Mouse (Mus musculus) hindbrain, embryonic 11.5 days (tissue): ENCODE measurements around the gene Myadml2. TPM values are rescaled to one million over a fixed set of nuclear protein-coding genes. Genes with fewer than 3 reads are reported as not detected.

Experiments
- ATAC-seq: fragments of 200-750 bp; cut with Nextera tagmentation; 2 replicates; pipeline ENCODE4 v1.8.0; 2017; ENCODE audit warnings: mild to moderate bottlenecking, moderate TSS enrichment, moderate library complexity; ENCODE audit not compliant: low FRiP score
- DNase-seq: peaks from one replicate; pipeline ENCODE4 v3.0.0-alpha.2; 2015; ENCODE audit warnings: low spot score
- H3K27ac ChIP-seq: fragments of 300-500 bp; sonication (generic); 2 replicates; pipeline ENCODE4 v1.5.1; 2014; ENCODE audit warnings: mild to moderate bottlenecking, low read depth, low read length
- H3K27me3 ChIP-seq: fragments of 300-500 bp; sonication (generic); 2 replicates; pipeline ENCODE4 v1.6.1; 2014; ENCODE audit warnings: mild to moderate bottlenecking, low read length, moderate library complexity, mixed read lengths; ENCODE audit not compliant: control insufficient read depth, insufficient read depth
- H3K36me3 ChIP-seq: fragments of 300-500 bp; sonication (generic); 2 replicates; pipeline ENCODE4 v1.6.1; 2014; ENCODE audit warnings: mild to moderate bottlenecking, low read length, moderate library complexity, mixed read lengths; ENCODE audit not compliant: control insufficient read depth, insufficient read depth
- H3K4me1 ChIP-seq: fragments of 300-500 bp; sonication (generic); replicated peaks from 2 replicates; pipeline ENCODE4 v1.6.1; 2014; ENCODE audit warnings: low read length, mixed read lengths; ENCODE audit not compliant: control insufficient read depth, insufficient read depth
- H3K4me2 ChIP-seq: fragments of 300-500 bp; sonication (generic); replicated peaks from 2 replicates; pipeline ENCODE4 v1.6.1; 2014; ENCODE audit warnings: mild to moderate bottlenecking, low read depth, low read length
- H3K4me3 ChIP-seq: fragments of 300-500 bp; sonication (generic); 2 replicates; pipeline ENCODE4 v1.5.1; 2014; ENCODE audit warnings: low read depth, low read length
- H3K9ac ChIP-seq: fragments of 300-500 bp; sonication (generic); 2 replicates; pipeline ENCODE4 v1.6.1; 2014; ENCODE audit warnings: low read depth, low read length
- H3K9me3 ChIP-seq: fragments of 300-500 bp; sonication (generic); 2 replicates; pipeline ENCODE4 v1.6.1; 2016; ENCODE audit warnings: low read length; ENCODE audit not compliant: control insufficient read depth
- WGBS: fragments of 180-500 bp; shearing (Covaris S2); extraction: QIAGEN DNeasy Blood & Tissue Kit; methylation state at CpG from one replicate; pipeline ENCODE4 v1.1.7; 2014; 5-methylcytosine and 5-hydroxymethylcytosine counted together
- polyA plus RNA-seq: library from polyadenylated mRNA; unstranded; fragments of >200 nt; fragmentation: Nextera tagmentation; extraction: Ambion mirVana; gene quantifications from 2 replicates; pipeline ENCODE4 v1.2.1, GENCODE M21; 2014

Gene Myadml2
- polyA plus RNA-seq, 1 experiment from 2014 or later = 0.19 TPM

DNA sequence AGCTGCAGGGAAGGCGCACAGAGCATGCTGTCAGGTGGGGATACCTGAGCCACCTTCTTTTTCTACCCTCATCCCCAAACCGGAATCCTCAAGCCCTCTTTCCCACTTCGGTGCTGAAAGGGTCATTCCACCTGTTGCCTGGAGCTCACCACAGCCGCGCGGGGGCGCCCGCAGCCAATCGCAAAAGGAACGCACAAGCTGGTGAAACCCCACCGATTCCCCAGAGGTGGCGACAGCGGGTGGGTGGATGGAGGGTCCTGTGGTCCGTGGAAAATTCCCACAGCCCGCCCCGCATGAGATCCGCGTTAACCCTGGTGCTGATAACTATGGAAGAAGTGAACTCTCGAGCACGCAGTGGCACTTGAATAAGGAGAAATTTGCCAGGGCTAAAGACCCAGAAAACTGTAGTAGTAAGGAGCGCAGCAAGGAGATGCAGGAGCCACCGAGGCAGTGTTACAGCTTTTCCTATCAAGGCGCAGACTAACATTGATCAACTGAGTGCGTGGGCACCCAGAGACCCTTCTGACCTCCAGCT, 11.0 kb upstream of the Myadml2 start:
- 5% methylated on average over 24 of the region's 24 CpGs for WGBS
- H3K9ac ChIP-seq = no peak overlapping the region
- no peak for ATAC-seq

DNA sequence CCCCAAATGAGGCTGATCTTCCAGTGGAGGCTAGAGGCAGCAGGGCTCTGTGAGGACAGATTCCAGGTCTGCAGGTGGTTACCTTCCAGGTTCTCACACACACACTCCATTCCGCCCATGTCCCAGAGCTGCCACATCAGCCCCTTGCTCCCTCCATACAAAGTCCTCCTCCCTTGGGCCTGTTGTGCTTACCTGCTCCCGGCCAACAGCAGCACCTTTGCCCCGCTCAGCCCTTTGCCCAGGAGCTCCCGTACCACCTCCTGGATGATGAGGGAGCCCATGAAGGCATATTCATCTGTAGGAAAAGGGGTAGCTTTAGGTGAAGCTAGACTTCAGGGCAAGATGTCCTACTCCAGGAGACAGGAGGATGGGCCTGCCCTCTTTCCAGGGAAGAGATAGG, 9.3 kb upstream of the Myadml2 start:
- peaks cover 17% of the 10 kb centered on the region for H3K4me1 ChIP-seq
- no peaks in the 10 kb centered on the region for H3K9me3 ChIP-seq
- no peaks in the 10 kb centered on the region for H3K36me3 ChIP-seq
- ATAC-seq (no peak), DNase-seq (no peak)
- peaks cover 58% of the 10 kb centered on the region for H3K27me3 ChIP-seq
- no peak overlapping the region for H3K9ac ChIP-seq
- no peak overlapping the region for H3K4me2 ChIP-seq
- H3K4me3 ChIP-seq = no peak overlapping the region
- 77% methylated on average over 4 of the region's 4 CpGs for WGBS
- no peak overlapping the region for H3K27ac ChIP-seq

More for the DNA sequence above, 11.0 kb upstream of the Myadml2 start:
- Histone ChIP-seq H3K4me1 (peaks cover 17% of the 10 kb centered on the region), H3K27ac (no peak overlapping the region), H3K27me3 (peaks cover 68% of the 10 kb centered on the region), H3K9me3 (no peaks in the 10 kb centered on the region), H3K4me3 (no peak overlapping the region), H3K36me3 (no peaks in the 10 kb centered on the region), H3K4me2 (no peak overlapping the region)
- peak; percentile 84 for DNase-seq

DNA sequence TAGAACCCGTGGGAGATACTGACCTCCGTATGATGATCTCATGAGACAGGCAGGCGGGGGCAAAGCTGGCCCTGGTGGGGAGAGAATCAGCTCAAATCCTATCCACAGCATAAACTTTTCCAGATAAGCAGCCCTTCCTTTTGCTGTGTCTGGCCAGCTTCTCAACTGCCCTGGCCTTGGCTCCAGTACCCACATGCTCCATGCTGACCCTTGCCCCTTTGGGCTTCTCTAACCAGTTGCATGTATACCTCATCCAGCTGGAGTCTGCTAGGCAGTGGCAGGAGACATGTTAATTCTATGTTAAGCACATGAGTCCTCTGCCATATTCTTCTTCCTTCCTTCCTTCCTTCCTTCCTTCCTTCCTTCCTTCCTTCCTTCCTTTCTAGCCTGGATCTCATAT, 6.8 kb upstream of the Myadml2 start:
- Histone ChIP-seq H3K27ac (no peak overlapping the region), H3K27me3 (peaks cover 32% of the 10 kb centered on the region), H3K36me3 (no peaks in the 10 kb centered on the region), H3K4me2 (no peak overlapping the region), H3K4me1 (peaks cover 5% of the 10 kb centered on the region; the same call in 1 of the 2 replicates), H3K9me3 (no peaks in the 10 kb centered on the region), H3K9ac (no peak overlapping the region), H3K4me3 (no peak overlapping the region)
- ATAC-seq (no peak), DNase-seq (no peak)
- 77% methylated on average over 3 of the region's 3 CpGs for WGBS

DNA sequence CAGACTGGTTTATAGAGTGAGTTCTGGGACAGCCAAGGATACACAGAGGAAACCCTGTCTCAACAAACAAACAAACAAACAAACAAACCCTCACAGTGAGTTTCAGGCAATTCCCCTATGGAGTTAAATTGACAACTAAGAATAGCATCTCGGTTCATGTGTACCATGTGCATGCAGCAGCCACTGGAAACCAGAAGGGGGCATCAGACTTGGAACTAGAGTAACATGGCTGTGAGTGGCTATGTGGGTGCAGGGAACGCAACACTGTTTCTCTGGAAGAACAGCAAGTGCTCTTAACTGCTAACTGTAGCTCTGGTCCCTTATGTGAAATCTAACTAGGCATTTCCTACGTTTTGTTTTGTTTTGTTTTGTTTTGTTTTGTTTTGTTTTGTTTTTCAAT, 3.9 kb upstream of the Myadml2 start:
- 61% methylated on average over 3 of the region's 3 CpGs for WGBS
- Histone ChIP-seq H3K27me3 (peaks cover 6% of the 10 kb centered on the region; the same call in 1 of the 2 replicates), H3K27ac (no peak overlapping the region), H3K9me3 (no peaks in the 10 kb centered on the region), H3K4me3 (no peak overlapping the region), H3K4me2 (no peak overlapping the region), H3K36me3 (no peaks in the 10 kb centered on the region), H3K9ac (no peak overlapping the region), H3K4me1 (peaks cover 3% of the 10 kb centered on the region)
- ATAC-seq (no peak), DNase-seq (no peak)

DNA sequence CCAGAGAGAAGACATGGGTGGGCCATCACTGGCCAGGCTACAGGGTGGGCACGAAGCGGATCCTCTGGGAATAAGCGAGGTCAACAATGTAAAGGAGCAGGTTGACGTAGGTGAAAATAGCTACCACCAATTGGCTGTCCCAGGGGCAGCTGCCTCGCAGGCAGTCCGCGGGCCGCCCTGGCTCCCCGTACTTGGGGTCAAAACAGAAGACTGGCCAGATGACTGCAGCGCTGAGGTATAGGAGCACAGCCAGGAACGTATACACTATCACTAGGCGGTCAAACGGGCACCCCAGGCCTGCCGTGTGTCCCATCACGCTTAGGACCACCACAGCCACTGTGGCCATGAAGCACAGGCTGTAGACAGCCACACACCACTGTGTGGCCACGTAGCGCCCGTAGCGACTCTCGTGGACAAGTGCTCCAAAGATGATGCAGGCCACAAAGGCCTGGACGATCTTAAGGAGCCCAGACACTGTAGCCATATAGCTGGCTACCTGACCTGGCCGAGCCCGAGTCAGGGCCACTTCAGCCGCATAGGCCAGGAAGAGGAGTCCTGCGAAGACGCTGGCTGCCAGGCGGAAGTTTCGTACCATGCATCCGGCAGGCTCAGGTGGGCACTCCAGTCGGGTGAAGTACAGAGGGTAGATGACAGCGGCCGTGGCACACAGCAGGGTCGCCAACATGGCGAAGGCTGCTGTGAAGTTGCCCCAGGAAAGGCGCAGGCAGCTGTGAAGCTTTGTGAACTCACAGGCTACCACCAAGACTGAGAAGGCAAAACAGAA, 719 bp downstream of the Myadml2 start:
- ATAC-seq = no peak
- no peak overlapping the region for H3K9ac ChIP-seq
- no peak overlapping the region for H3K4me2 ChIP-seq

DNA sequence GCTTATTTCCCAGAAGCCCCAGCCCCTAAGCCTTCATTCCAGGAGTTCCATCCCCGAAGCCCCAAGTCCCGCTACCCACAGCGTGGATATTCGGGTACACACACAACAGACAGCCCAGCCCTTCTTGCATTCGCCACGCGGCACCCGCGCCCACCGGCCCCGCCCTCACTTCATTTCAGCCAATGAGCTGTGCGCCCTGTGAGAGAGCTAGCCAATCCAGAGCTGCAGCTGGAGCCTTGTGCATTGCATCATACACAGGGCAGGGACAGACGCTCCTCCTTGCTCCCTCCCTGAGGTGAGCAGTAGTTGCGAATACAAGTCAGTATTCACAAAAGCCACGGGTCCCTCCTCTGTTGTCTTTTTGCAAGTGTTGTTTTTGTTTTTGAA, 4.4 kb downstream of the Myadml2 start, which contains the start of gene Pycr1:
Gene Pycr1, minus strand, starts transcription at position 169 of the 387 bp plus-strand sequence.
- Histone ChIP-seq H3K4me1 (peaks cover 3% of the 10 kb centered on the region), H3K9me3 (no peaks in the 10 kb centered on the region), H3K4me3 (peak within 1 kb of the TSS; percentile 47), H3K9ac (peak within 1 kb of the TSS; percentile 71), H3K4me2 (peak within 1 kb of the TSS; percentile 89), H3K27me3 (no peaks in the 10 kb centered on the region), H3K36me3 (no peaks in the 10 kb centered on the region), H3K27ac (no peak within 1 kb of the TSS)
- 0% methylated on average over 15 of the region's 15 CpGs for WGBS
- DNase-seq (peak; percentile 90), ATAC-seq (peak; percentile 99)

More for the DNA sequence above, 719 bp downstream of the Myadml2 start:
- Histone ChIP-seq H3K36me3 (no peaks in the 10 kb centered on the region), H3K27me3 (no peaks in the 10 kb centered on the region), H3K9me3 (no peaks in the 10 kb centered on the region), H3K27ac (no peak overlapping the region), H3K4me3 (no peak overlapping the region), H3K4me1 (peaks cover 3% of the 10 kb centered on the region)
- 77% methylated on average over 35 of the region's 35 CpGs for WGBS
- no peak for DNase-seq

DNA sequence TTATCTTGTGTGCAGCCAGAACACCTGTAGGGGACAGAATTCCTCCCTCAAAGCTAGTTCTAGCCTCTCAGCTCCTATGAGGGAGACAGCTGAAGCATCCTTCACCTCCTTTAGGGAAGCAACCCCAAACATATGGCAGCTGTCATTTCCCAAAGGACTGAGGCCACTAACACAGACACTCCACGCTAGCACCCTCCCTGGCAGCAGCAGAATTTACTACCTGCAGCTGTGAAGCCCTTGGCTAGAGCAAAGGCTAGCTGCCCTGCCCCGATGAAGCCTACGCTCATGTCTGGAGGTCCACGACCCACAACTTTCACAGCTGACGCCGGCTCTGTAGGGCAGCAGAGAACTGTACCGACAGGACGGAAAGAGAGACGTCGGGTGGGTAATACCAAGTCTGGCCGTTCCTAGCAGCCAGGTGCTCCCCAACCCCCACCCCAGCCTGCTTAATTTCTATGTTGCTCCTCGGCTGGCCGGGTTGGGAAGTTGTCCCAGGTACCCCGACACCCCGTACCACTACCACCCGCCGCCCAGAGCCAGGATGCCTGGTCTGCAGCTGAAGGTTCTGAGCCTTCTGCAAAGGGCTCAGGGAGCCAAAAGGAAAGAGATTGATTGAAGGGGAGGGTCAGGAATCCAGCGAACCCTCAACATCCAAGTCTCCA, 4.9 kb downstream of the Myadml2 start:
- H3K36me3 ChIP-seq = no peaks in the 10 kb centered on the region
- DNase-seq (no peak), ATAC-seq (peak; percentile 74)
- H3K9me3 ChIP-seq = no peaks in the 10 kb centered on the region
- H3K27me3 ChIP-seq = no peaks in the 10 kb centered on the region
- peak overlapping the region; percentile 89 for H3K4me2 ChIP-seq
- H3K4me3 ChIP-seq = peak overlapping the region; percentile 47
- no peak overlapping the region for H3K27ac ChIP-seq
- H3K9ac ChIP-seq = peak overlapping the region; percentile 71
- 3% methylated on average over 18 of the region's 18 CpGs for WGBS
- peaks cover 3% of the 10 kb centered on the region for H3K4me1 ChIP-seq

DNA sequence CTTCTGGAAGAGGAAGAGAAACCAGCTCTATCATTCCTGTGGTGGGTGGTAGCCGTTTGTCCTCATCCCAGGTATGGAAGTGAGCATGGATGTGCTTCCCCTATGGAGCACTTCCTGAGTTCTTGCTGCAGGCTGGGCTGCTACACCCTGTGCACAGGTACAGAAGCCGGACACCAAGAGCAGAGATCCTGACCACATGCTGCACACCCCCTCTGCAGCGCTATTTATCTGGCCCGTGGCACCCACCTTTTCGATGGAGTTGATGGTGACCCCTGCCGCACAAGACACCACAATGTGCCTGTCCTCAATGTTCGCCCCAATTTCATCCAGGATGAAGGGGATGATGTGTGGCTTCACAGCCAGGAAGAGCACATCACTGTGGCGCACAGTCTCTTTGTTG, 6.1 kb downstream of the Myadml2 start:
- Histone ChIP-seq H3K4me3 (no peak overlapping the region), H3K9ac (no peak overlapping the region), H3K27ac (no peak overlapping the region), H3K27me3 (no peaks in the 10 kb centered on the region), H3K4me2 (no peak overlapping the region), H3K9me3 (no peaks in the 10 kb centered on the region), H3K36me3 (no peaks in the 10 kb centered on the region), H3K4me1 (no peaks in the 10 kb centered on the region)
- 87% methylated on average over 8 of the region's 8 CpGs for WGBS
- no peak for ATAC-seq
- no peak for DNase-seq
